8 mouse cellular contexts compared by ENCODE assay signal in the genomic region with DNA sequence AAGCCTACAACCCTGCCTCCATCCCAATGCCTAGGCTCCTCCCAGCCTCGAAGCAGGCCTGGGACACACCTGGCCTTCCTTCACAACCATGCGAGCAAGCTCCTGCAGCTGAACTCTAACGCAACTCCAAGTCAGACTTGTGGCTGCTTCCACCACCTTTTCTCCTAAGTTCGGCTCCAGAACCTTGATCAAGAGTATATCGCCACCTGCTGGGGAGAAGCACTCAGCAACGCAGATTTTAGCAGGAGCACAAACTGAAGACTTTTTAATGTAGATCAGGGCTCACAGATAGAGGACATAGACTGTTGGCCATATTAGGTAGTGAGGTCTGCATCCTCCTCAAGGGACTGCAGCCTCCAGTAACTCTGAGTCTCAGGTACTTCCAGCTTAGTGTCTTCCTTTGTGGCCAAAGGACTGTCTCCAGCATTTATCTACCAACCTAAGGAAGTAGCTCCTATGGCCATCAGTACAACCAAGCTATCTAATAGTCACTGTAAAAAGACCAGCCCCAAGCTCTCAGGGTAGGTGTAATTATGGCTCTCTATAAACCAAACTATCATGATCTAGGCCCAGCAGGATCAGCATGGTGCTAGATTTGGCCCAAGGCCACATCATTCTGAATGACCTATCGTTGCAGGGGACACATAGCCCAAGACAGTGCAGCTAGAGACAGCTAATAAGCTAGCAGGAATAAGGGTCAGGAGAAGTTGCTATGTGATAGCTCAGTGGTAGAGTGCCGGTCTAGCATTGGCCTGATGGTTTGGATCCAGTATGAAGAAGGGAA. TPM values are rescaled to one million over a fixed set of nuclear protein-coding genes. Genes with fewer than 3 reads are reported as not detected.
DNase-seq lines count a peak whose midpoint lies in the region; ATAC-seq lines count a peak whose summit lies in the region.

No protein-coding gene starts in this region.

- H3K4me2 ChIP-seq in forebrain, embryonic 12.5 days: no peak overlapping the region
- peak overlapping the region; percentile 9; the same call in 1 of the 2 replicates for H3K4me2 ChIP-seq in neural tube, embryonic 15.5 days

- no peak overlapping the region for H3K9ac ChIP-seq in forebrain, embryonic 12.5 days
- no peak overlapping the region for H3K9ac ChIP-seq in neural tube, embryonic 15.5 days (replicated peaks)

- no peak overlapping the region for H3K27ac ChIP-seq in forebrain, embryonic 12.5 days
- no peak overlapping the region for H3K27ac ChIP-seq in neural tube, embryonic 15.5 days (replicated peaks)

- no peak overlapping the region for H3K4me3 ChIP-seq in forebrain, embryonic 12.5 days (replicated peaks)
- H3K4me3 ChIP-seq in neural tube, embryonic 15.5 days (replicated peaks): no peak overlapping the region

- H3K36me3 ChIP-seq in forebrain, embryonic 12.5 days (replicated peaks): no peaks in the 10 kb centered on the region
- no peaks in the 10 kb centered on the region for H3K36me3 ChIP-seq in neural tube, embryonic 15.5 days

- H3K9me3 ChIP-seq in forebrain, embryonic 12.5 days: no peaks in the 10 kb centered on the region
- no peaks in the 10 kb centered on the region for H3K9me3 ChIP-seq in neural tube, embryonic 15.5 days (replicated peaks)

- H3K27me3 ChIP-seq in forebrain, embryonic 12.5 days: no peaks in the 10 kb centered on the region
- no peaks in the 10 kb centered on the region for H3K27me3 ChIP-seq in neural tube, embryonic 15.5 days (replicated peaks)

- intact Hi-C loops in heart, postnatal 14 days (cut with DNase I): loop anchor here (1.0 to 5.0 kb wide), 3 partner anchors 64 to 485 kb away; partner anchors contain the start of gene Maml2

- peak; percentile 85 for DNase-seq in ES-CJ7 (ENCODE audit: low read depth, low spot score)
- peak; percentile 51 for DNase-seq in c-Kit-positive CD71-positive TER-119-negative erythroid progenitor cells, embryonic 14.5 days (ENCODE audit: low read depth)
- DNase-seq in heart, postnatal 14 days: peak; percentile 74 to 87
- peak; percentile 16 for DNase-seq in large intestine, adult 2 months (ENCODE audit: low read depth, low spot score)
- DNase-seq in lung, adult 18-20 months: peak; percentile 72
- DNase-seq in testis, postnatal 10 days (ENCODE audit: low spot score): peak; percentile 82

- no peaks in the 10 kb centered on the region for H3K4me1 ChIP-seq in forebrain, embryonic 12.5 days
- H3K4me1 ChIP-seq in neural tube, embryonic 15.5 days: 0 out of 2 replicates have a peak, but pooled peaks cover 2% of the 10 kb centered on the region

- WGBS in forebrain, embryonic 12.5 days: 29% methylated on average over 8 of the region's 8 CpGs
- 21% methylated on average over 8 of the region's 8 CpGs for WGBS in large intestine, adult 2 months
- 26% methylated on average over 8 of the region's 8 CpGs for WGBS in neural tube, embryonic 15.5 days

- ATAC-seq in forebrain, embryonic 12.5 days (ENCODE audit: low FRiP score): peak; percentile 72
- ATAC-seq in neural tube, embryonic 15.5 days (ENCODE audit: low FRiP score): peak; percentile 81

RNA-seq across cellular contexts. Expression of gene Mtmr2, which starts 31.7 kb away (rescaled TPM):
- polyA plus RNA-seq in forebrain, embryonic 12.5 days (2016; fragmentation: Nextera tagmentation; extraction: Ambion mirVana): 70.0 and 72.3 TPM in 2 replicates
- total RNA-seq in heart, postnatal 14 days (2021): 10 to 100 TPM; 27.2 to 30.7 TPM
- polyA plus RNA-seq in large intestine, adult 2 months (2012; rRNA removed): 9.8 and 17.7 TPM in 2 replicates
- 49.8 and 53.2 TPM in 2 replicates for polyA plus RNA-seq in neural tube, embryonic 15.5 days (2015; fragmentation: Nextera tagmentation; extraction: Ambion mirVana)

Comparison
In these comparisons a context has a peak if more than half of its experiments do, and no peak if none do; other contexts are left out.
1. DNase-seq: peak in every context shown above with its lines; median percentile 85 in ES-CJ7; 82 in testis, postnatal 10 days; 80 in heart, postnatal 14 days; 72 in lung, adult 18-20 months; 51 in c-Kit-positive CD71-positive TER-119-negative erythroid progenitor cells, embryonic 14.5 days; 16 in large intestine, adult 2 months.